Mouse (Mus musculus): ENCODE results near the gene Nfkbiz.

Nfkbiz gene

DNA sequence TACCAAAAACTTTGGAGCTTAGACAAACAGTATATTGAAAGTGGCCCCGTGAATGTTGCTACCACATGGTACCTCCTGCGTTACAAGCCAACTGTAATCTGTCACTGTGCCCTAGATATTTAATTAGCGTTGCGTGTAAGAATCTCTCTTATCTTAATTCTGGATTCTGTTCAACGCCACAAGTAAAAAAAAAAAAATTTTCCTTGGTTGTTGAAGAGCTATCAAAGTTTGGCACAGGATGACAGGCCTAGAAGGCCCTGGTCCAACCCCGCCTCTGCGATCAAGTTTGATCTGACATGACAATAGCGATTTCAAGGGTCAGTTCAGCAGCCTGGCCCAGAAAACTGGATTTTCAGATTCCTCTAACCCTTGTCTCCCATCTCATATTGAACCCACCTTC lies 6.1 kb downstream of the Nfkbiz start:
- no peak for DNase-seq (ENCODE audit: low spot score in 2 of 2)

DNA sequence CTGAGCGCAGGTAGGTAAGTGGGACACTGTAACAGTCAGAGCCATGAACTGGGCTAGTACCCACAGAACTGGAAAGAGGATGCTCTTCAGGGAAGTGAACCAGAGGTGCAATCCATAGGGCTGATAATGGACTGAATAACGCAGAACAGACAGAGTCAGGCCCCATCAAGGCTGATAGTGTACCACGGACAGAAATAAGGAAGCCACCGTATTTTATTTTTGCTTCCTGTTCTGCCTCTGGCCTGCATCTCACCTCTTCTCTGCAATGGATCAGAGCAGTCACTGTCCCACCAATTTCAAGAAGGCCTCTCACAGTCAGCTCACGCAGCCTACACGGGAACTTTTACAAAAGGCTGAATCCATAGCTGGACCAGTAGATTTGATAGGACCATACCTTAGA lies 6.7 kb downstream of the Nfkbiz start:
- no peak for DNase-seq (ENCODE audit: low spot score in 2 of 2)

DNA sequence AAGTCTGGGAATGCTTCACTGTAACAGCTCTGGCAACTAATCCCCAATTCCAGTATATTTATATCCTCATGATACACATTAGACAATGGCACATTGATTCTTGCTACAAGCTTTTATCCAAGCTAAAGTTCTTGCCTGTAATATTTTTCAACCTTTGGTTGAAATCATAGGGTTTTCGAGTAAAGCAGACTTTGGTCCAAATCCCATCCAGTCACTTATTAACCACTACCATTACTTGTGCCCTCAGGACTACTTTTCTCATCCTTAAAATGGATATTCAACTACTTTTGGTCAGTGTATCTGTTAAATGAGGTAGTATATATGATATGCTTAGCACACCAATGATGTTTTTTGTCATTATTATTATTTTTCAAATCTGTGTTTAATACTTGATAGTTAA lies 7.2 kb downstream of the Nfkbiz start:
- no peak for DNase-seq (ENCODE audit: low spot score in 2 of 2)

DNA sequence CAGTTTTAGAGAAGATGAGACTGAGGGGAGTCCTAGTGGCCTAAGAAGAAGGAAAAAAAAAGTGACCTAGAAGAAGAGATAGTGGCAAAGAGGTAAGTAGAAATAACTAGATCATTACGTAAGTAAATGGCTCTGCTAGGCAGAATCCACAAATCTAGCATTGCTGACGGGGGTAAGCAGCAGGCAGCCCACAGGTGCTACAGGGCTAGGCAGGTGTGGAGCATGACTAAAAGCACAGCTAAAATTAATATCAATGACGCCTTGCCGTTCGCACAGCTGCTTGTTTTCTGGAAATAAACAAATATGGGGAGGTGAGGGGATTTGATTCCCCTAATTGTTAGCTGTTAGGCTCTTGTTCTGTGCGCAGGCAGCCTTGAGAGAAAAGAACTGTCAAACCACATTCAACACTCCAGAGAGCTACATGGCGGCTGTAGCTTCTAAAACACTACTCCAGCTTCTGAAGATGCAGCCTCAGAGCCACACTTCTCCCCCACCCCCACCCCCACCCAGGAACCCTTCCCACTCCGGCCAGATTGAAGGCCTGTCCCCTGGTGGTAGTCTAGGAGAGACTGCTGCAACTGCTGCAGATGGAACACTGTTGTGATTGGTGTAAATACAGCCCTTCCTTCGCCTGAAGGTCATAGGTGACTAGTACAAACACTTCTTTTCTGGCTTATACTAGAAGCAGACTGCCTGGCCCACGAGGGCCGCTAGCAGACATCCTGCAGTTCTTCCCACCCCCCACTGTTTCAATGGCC lies 15.1 kb downstream of the Nfkbiz start:
- DNase-seq (ENCODE audit: low spot score in 2 of 2), result no peak

DNA sequence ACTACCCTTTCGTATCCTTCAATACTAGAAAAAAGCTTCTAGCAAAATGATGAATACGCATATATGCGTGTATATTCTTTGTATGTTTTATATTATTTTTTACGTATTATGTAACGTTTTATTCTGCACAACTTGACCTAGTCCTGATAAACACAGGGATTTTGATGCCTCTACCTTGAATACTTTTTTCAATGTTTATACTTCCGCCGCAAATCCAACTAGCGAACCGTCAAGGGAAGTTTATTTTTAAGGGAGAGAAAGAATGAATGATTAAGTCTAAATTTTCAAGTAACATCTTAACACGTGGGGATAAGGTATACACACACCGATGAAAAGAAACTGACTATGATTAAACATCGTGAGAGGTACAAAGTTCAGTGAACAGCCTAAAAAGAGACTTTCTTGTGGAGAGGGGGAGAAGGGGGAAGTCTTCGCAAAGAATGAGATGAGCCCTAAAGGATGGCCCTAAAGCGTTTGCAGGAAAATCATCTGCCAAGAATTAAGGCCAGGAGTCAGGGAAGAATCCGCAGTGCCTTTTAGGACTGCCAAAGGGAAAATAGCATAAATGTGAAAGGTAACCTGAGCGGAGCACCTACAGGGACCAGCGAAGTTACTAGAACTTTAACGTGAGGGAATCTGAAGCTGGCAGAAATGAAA lies 15.8 kb downstream of the Nfkbiz start:
- no peak for DNase-seq (ENCODE audit: low spot score in 2 of 2)

DNA sequence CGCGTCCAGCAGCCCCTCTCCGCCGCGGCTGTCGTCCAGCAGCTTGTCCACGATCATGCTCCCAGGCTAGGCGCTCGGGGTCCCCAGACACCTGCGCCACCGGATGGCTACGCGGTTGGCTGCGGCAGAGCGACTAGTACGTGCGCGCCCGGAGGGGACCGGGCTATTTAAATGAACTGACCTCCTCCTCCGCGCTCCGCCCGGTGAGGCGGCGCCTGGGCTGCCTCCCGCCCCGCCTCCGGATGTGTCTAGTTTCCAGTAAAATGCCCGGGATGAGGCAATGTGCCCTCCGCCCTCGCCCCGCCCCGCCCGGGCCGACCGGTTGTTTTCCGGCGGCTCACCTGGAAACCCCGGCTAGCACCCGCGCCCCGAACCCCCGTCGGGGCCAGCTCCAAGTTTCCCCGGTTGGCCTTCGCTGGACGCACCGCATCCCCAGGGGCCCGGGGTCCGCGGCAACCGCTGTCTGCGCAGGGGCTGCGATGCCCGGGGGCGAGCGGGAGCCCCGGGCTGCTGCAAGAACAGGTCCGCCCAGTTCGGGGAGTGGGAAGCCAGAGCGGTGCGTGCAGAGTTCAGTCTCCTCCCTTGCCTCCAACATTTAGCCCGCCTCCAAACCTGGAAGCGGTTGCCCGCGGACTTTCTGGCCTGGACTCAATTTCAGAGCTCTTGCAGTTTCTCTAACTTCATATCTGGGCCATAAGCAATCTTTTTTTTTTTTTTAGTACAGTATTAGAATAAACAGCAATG lies 16.5 kb downstream of the Nfkbiz start:
- DNase-seq (ENCODE audit: low spot score in 2 of 2), result peak; percentile 88 to 91

DNA sequence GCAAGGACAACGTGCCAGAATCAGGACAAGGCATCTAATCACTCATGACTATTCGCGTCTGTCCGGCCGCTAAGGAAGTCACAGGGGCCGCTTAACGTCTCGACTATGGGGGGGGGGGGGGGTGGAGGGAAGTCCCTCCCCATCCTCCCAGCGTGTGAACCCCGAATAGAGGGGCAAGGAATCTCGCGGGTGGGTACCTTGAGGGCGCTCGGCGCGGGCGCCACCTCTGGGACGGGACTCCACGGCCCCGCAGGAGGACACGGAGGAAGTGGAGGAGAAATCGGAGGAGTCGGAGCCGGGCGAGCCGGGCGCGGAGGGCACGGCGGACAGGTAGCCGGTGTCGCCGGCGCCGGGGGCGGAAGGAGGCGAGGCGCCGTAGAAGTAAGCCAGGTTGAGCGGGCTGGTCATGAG lies 17.1 kb downstream of the Nfkbiz start:
- DNase-seq (ENCODE audit: low spot score in 2 of 2), result no peak

DNA sequence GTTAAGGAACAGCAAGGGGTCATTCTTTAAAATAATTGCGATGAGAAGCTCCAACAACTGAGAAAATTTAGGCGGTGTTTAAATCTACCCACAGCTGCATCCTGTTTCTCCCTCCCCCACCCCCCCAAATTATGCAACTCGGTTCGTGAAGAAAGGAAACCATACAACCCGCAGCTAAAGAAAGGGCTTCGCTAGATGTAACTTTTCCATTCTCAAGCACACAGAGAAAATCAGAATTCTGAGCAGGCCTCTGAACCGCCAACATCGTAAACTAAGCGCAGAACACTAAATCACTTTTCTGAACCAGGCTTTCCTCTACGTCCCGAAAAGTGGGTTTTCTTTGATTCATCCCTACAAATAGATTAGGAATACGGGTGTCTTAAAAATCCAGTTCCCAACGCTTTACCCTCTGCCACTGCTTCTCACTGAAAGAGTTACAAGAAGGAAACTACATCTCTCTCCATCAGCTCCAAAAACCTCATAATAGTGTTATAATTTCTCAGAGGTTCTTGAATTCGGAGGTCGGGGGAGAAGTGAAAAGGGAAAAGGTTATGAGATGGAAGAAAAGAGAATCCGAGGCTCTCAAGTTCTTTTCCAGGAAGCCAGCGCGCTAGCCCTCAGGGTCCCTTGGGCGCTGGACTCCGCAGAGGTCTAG lies 17.7 kb downstream of the Nfkbiz start:
- DNase-seq (ENCODE audit: low spot score in 2 of 2), result no peak

DNA sequence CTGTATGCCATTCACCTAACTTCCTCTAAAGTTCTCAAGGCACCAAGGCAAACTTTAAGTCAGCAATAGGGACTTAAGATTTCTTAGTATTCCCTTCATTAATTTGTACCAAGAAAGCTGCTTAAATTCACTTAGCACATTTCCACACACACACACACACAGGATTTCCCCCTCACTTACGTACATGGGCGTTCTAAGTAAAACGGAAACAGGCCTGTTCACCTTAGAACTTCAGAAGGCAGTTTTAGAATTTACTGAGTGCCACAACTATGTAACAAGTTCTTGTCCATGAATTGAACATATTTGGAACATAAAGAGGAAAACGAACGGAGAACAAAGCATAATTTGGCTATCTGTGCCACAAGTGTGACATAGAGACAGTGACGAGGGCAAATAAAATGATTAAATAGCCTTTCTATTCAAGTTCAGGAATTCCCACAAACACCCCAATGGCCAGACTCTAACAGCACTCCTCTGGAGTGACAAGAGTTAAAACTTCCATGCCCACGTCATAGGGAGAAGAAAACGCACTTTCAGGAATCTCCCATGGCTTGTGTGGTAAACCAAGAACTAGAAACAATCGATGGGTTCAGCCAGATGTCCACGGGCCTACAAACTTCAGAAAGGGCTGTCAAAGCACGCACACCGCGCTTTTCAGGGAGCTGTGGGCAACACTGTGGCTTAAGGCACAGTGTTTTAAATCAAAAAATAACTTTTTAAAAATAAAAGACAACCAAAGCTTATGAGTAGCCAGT lies 18.4 kb downstream of the Nfkbiz start:
- no peak for DNase-seq (ENCODE audit: low spot score in 2 of 2)

DNA sequence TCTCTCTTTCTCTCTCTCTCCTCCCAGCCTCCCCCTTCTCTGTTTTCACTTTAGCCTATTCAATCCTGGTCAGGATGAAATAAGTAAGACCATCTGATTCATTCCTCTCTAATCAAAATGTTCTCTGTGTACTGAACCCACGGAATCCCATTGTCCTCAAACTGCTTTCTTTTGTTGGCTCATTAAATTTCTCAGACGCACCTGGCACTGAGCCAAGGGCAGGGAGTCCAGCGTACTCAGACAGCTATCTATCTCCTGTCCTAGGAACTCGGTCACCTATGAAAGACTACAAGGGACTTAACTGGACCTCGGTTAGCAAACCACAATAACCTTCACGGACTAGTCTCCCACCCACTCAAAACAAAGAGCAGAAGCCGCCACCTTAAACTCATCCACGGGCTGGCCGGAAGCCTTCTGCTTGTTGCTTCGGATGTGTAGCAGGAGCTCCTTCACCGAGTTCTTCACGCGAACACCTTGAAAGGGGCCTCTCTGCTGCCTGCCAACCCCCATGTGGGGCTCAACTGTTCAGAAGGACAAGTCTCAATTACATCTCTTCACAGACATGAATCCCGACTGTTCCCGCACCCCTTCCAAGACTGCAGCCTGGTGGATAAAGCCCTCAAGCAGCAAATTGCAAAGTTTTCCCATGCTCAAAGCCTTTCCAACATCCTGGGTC lies 19.4 kb downstream of the Nfkbiz start:
- DNase-seq (ENCODE audit: low spot score in 2 of 2), result no peak

DNA sequence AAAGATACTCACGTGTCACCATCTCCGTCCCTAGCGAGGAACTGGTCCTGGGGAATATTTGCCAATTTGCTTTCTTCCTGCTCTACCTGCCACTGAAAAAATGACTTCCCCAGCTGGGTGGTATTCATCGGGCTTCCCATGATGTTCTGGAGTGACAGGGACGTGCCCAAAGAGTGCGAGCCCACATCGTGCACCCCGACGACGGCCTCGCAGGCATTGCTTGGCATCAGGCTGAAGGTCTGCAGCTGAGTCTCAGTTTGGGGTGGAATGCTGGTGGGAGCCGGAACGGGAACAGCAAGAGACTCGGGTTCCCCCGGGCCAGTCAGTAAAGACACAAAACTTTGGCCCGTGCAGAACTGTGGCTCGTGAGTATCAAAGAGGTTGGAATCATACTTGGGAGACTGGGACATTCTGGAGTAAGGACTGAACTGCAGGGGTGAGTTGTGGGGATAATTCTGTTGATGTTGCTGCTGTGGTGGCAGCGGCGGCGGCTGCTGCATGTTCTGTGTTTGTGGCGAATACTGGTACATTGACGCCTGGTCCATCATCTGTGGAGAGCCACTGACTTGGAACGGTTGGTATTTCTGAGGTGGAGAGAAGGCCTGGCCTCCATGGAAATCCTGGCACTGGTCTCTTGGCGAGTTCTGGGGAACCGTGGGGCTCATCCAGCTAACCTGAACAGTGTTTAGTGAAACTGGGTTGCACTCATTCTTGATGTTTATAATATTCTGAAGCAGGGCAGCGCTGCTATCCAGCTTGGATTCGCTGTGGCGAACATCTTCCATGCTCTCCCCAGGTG lies 20.8 kb downstream of the Nfkbiz start:
- no peak for DNase-seq (ENCODE audit: low spot score in 2 of 2)

DNA sequence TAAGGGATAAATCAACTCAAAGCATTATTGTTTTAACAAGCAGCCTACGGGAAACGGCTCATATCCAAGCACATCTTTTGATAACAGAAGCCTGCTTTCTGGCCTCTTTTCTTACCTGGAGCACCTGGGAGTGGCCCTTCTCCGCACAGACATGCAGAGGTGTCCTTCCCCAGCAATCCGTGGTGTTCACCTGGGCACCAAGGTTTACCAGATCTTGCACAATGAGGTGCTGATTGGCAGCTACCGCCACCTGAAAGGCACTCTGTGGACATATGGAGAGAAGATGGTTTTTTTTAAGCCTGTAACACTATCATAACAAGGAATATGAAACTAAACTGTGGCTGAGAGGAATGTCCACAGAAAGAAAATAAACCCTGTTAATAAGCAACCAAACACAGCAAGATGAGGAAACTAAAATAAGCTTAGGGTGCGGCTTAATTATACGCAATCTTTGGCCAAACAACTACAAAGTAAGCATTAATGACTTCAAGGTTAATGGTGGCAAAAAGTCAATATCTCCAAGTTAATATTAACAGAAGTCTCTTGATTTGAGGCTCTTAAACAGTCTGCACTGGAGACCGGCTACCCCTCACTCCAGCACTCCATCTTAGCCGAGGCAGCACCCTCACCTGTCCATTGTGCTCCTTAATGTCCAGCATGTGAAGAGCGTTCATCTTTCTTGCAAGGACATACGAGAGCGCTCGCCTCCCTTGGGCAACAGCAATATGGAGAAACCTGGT lies 22.3 kb downstream of the Nfkbiz start:
- DNase-seq (ENCODE audit: low spot score in 2 of 2), result no peak

DNA sequence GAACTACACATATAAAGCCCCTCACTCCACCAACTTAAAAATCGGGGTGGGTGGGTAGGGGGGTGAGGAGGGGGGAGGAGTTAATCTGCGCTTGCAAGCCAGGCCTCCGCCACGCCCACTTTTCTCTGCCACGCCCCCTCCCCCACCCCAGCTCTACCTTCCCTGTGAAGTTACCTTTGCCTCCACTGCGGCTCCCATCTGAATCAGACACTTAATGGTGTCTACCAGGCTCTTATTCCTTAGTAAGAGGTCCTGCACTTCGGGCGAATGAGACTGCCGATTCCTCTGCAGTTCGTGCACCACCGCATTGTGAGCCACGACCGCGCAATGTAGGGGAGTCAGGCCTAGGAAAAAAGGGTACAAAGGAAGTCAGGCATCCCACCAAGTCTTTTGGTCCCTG lies 23.2 kb downstream of the Nfkbiz start:
- DNase-seq (ENCODE audit: low spot score in 2 of 2), result no peak

DNA sequence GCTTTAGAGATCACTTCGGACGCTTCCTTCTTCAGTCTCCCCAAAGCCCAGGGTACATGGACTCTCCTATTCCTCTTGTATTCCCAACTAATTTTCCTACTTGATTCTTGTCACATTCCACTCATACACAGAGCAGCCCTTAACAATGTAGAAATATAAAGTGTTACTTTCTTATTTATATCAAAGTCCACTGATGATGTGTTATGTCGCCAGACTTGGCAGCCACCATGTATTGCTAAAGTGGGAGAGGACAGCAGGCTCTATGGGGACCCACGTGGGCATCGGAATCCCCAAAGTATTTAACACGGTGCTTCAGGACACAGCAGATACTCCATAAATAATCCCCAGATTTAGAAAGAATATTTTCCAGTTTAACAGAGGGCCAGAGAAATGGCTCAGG lies 24.0 kb downstream of the Nfkbiz start:
- no peak for DNase-seq (ENCODE audit: low spot score in 2 of 2)

DNA sequence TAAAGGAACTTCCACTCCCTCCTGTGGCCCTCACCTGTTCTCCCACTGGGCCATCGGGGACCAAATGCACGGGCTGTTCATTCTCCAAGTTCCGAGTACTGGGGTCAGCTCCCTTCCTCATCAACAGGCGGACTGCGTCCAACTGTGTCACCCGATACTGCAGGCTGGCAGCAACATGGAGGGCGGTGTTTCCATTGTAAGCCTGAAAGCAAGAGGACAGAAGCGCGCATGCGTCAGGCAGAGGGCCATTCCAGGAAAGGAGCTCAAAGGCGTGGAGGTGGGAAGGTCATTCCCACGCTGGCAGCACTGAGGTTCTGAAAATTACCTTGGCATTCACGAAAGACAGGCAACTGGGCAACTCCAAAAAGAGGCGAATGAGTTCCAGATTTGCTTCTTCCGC lies 24.8 kb downstream of the Nfkbiz start:
- DNase-seq (ENCODE audit: low spot score in 2 of 2), result no peak

DNA sequence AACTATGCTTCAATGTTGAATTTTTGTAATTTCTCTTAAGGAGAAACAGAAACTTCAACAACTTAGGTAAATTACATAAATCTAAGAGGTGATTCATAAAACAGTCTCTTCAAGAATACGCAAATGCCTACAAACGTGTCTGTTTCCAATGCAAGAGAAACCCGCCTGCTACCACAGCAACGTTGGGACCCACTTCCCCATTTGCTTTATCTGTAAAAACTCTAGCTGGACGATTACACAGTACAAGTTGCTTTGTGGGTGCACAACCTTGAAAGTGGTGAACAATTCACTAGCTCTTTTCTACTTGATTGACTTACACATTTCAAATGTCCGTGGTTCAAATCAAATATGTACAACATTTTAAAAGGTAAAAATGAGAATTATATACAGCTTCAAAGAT lies 26.9 kb downstream of the Nfkbiz start:
- no peak for DNase-seq (ENCODE audit: low spot score in 2 of 2)

DNA sequence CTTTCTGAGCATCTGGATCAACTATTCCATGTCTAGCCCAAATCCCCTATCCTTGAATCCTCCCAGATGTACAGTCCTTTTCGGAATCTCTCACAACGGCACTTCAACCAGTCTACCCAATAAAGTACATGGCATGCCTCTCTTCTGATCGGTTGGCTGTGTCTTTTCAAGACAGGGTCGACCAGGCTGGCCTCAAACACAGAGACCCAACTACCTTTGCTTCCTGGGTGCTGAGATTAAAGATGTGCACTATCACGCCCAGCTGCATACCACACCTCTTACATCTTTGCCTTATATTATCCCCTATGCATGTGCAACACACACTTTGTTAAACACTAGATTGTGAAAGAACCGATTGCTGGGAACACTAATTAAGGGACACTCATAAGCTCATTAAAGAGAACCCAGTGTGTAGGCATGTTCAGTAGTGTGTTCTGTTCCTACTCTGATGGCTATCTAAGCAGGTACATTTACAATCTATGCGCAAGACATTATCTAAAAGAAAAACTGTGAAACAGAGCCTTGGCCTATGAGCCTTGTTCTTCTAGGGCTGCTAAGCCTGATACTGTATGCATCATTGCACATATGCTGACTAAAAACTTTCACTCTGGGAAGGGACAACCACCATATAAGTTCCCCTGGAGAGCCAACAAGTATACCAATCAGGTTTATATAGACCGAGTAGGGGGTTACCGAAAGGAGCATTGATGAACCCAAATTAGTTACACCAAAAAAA lies 28.8 kb downstream of the Nfkbiz start:
- no peak for DNase-seq (ENCODE audit: low spot score in 2 of 2)

DNA sequence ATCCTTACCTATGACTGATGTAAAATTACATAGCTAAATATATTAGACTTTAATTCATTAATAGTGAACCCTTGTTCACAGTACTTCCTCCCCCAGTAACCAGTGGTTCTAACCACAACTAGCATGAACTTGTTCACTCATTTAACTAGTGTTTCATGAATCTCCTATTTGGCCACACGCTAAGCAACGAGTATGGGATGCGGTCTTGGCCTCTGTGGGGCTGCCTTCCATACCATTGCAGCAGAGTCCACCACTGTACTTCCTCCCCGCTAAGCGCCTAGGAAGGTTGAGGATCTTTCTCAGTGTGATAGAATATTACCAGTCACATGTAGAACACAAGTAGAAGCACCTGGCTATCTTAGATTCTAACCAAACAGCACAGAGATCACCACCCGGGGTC lies 29.4 kb downstream of the Nfkbiz start:
- no peak for DNase-seq (ENCODE audit: low spot score in 2 of 2)

DNA sequence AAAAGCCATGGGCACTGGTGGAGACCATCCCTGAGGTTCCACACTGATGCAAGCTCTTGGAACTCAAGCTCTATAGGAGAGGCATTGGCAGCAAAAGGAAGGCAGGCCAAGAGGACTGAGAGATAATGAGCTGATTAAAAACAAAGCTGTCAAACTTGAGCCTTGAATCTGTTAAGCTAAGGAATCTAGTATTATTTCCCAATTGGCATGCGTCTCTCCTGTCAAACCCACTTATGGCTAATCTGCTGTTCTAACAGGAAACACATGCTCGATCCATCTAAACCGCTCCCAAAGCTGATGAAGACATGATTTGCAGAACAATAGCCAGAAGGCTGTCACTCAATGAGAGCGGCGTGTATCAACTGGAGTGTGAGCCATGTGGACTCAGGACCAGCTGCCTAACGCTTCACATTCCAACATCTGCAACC lies 31.2 kb downstream of the Nfkbiz start:
- DNase-seq (ENCODE audit: low spot score in 2 of 2), result no peak
